Mouse (Mus musculus) A20 (cell line): ENCODE measurements around the gene Olfr1356.
"Not testable (repeated sequence)": the region's sequence is repeated elsewhere in the genome, so short reads cannot be mapped to it uniquely, and the experiment has no call there.

ENCODE experiments used
- DNase-seq: peaks from one replicate; pipeline ENCODE4 v3.0.0-alpha.2; 2011; ENCODE audit warnings: low read depth, low spot score

Olfr1356 gene

GRCm38 (mm10) chr10:78852066-78852465, at the start of gene Olfr1356:
Gene Olfr1356 (minus strand): TSS chr10:78852166.
- no peak for DNase-seq

- DNase-seq = no peak
These were observed 23.3 kb upstream of the Olfr1356 start, which contains the start of gene Olfr1355 for GRCm38 (mm10) chr10:78875240-78875639. Gene Olfr1355 (plus strand): TSS chr10:78875540.

GRCm38 (mm10) chr10:78840456-78840855, 11.5 kb downstream of the Olfr1356 start:
- not testable (repeated sequence) for DNase-seq

DNA sequence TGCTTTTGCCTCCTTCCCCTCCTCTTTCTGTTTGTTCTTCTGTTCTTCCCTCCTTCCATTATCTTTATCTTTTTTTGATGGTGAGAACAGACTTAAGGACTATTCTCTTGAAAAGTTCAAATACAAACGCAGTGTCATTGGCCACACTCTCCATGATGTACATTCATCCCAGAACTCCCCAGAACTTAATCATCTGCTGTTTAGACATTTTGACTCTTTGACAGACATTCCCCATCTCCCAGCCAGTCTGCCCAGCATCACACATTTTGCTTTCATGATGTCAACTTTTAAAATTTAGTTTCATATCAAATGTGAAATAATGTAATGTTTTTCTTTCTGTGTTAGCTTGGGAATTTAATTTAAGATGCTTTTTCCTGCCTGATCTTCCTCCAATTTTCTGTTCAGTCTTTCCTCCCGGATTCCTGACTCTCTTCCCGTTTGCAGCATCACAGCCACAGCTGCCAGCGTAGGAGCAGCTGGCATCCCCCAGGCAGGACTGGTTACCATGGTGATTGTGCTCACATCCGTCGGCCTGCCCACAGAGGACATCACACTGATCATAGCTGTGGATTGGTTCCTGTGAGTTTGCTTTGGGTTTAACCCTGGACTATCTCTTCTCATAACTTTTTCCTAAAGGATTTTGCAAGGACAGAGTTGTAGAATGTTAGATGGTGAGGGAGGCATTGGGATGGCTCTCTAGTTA, 39.5 kb downstream of the Olfr1356 start:
- DNase-seq = no peak

- DNase-seq = no peak
These were observed 50.5 kb downstream of the Olfr1356 start for GRCm38 (mm10) chr10:78801449-78801848.
